Mouse (Mus musculus): ENCODE data around the gene Pola2.

DNA sequence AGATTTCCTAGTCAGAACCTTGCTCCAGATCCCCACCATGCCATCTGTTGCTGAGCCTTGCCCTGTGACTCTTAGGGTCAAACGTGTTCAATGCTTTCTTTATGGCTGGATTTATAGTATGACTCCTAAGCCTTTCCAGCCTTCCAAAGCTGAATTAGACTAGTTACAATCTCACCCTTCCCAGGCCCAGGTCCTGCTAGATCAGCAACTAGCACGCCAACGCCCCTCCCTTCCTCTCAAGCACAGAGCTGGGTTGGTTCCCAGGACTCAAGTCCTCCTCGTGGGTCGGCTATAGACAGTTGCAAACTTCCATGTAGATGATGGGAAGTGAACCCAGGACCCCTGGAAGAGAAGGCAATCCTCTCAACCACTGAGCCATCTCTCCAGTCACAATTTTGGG is 28.3 kb downstream of the Pola2 start:
- no peak for TF ChIP-seq MEF2A (IDR thresholded peaks at IDR 0.05; ENCODE audit: extremely low read depth, insufficient replicate concordance, low read depth, low read length, poor library complexity, severe bottlenecking)
- TF ChIP-seq TCF12 (IDR thresholded peaks at IDR 0.05; ENCODE audit: low read depth, low read length) = no peak
- TF ChIP-seq CTCF (IDR thresholded peaks at IDR 0.05 in 2 of 3, conservative IDR thresholded peaks at IDR 0.05 in 1 of 3; ENCODE audit: control insufficient read depth in 1 of 3, insufficient read depth in 1 of 3, low read depth in 2 of 3, low read length in 3 of 3, poor library complexity in 1 of 3, severe bottlenecking in 1 of 3) = no peak
- no peak for TF ChIP-seq SIN3A (IDR thresholded peaks at IDR 0.05; ENCODE audit: low read length)
- TF ChIP-seq USF2 (IDR thresholded peaks at IDR 0.05; ENCODE audit: borderline replicate concordance in 1 of 2, insufficient read depth in 1 of 2, low read depth in 1 of 2, low read length in 2 of 2) = no peak
- no peak for TF ChIP-seq UBTF (IDR thresholded peaks at IDR 0.05; ENCODE audit: borderline replicate concordance, insufficient read depth, low read depth, low read length)
